Mouse (Mus musculus): ENCODE data around the gene Bri3. TPM values are rescaled to one million over a fixed set of nuclear protein-coding genes. Genes with fewer than 3 reads are reported as not detected.

The Bri3 gene
- polyA plus RNA-seq, 2 experiments from 2014 or later, result 2.6 to 5.2 TPM

DNA sequence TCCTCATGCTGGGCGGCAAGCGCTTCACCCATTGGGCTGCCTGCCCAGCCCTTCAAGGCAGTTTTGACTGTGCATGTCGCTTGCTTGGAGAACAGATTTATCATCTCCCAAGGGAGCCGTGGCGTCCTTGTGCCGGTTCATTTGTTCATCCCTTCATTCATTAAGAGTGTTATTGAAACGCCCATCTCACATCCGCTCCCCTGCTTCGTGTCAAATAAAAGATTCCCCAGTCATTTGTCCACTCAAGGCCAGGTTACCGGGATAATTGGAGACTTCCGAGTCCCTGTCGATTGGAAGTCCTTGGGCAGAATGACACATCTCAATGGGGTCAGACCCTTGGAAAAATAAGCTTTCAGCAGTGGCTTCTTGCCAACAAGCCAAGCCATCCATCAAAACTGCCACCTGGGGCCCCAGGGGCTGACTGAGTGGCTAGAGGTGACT lies 197.6 kb downstream of the Bri3 start:
- no peak for ATAC-seq

DNA sequence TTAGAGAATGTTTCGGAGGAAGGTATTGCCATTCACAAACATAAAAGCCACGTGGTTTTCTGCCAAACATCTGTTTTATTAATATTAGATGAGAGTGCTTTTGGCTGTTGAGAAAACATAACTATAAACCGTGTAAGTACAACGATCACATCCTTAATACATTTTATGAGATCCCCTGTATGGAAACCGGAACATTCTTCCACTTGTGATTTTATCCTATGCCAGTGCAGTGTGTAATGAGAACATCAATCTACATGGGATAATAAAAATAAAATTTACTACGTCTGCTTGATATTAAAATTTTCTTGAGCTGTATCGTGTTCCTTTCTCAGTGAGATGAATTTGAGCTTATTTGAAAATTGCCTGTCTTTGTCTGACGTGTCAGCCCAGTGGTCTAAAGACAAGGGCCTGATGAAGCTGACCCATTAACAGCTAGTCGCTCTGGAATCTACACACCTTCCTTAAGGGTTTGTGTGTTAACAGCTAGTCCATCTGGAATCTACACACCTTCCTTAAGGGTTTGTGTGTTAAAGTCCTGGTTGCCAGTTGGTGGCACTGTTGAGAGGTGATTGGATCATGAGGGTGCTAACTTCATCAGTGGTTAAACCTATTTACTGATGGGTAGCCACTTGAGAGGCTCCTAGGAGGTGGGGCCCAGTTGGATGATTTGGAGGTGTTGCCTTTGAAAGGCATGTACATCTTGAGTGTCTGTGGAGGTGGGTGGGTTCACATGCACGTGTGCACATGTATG lies 202.4 kb downstream of the Bri3 start:
- ATAC-seq, result no peak

DNA sequence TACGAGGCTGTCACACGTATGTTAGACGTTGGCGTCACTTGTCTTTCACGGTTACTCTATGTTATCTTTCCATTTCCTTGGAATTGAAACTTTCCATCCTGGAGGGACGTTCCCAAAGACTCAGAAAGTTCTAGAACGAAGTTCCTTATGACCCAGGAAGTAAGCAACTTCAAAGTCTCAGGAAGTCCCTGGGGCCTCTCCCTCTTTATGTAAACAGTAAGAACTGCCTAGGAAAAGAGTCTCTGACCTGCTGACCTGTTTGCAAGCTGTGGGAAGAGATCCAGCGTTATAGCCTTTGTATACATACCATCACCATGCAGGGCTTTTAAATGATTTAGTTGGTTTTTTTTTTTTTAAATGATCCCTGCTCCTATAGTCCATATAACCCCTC lies 203.0 kb downstream of the Bri3 start:
- no peak for ATAC-seq

DNA sequence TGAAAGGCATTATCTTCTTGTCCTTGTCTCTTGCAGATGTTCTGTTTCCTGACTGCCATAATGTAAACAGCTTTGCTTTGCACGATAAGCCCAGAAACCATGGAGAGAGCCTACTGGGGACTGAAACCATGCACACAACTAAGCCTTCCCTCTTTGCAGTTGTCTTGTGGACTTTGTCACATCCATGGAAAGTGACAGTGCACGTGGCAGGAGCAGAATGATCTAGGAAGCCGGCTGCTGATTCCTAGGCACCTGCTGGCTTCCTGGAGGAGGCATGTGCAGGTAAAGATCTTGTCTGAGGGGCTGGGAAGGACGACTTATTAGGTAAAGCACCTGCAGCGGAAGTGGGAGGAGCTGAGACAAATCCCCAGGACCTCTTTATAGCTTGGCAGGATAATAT lies 203.7 kb downstream of the Bri3 start:
- no peak for ATAC-seq

DNA sequence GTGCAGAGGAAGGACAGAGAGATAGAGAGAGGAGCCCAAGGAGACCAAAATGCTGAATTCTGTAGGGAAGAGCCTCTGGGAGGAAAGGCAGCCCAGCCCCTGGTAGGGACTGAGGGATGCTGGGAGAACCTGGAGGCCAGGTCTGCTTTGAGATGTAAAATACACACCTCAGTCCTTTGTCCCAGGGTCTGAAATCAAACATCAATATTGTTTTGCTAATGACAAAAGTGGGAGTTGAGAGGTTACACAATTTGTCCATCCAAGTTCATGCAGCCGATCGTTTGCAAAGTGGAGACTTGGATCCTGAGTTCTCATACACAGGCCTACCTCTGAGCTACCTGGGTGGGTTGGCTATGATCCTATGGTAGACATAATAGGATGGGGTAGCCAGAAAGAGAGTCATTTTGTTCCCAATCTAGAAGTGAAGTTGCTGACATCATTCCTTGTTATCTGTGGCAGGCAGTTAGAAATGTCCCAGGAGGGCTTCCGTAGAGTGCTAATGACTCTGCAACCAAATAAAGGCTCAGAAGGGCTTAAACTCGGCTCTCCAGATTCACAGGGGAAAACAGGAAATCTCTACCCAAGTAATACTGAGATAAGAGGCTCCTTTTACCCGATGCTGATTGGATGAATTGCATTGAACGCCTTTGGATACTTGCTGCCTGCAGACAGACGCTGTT lies 208.7 kb downstream of the Bri3 start:
- no peak for ATAC-seq

DNA sequence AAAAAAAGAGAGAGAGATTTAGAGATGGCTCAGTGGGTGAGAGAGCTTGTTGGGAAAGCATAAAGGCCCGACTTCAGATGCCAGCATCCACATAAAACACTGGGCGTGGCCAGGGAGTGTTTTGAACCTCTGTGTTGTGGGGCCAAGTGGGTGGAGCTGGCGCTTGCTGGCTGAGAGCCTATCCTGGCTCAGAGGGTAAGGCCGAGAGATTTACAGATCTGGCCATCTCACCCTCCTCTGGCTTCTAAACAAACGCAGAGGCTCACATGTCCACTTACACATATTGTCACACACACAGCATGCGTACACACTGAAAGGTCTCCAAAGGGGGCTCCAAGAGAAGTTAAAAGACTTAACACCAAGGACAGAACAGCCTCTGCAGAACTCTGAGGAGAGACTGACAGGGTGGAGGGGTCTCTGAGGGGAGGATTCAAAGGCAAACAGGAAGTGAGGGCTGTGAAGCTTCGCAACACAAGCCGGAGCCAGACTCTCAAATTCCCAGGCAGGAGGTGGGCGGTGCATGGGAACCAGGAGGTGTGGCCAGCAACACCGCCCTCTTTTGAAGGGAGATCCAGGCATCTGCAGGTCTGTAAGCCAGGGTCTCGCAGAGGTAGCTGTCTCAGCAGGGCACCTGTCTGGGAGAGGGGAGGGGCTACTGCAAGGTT lies 213.5 kb downstream of the Bri3 start:
- no peak for ATAC-seq

DNA sequence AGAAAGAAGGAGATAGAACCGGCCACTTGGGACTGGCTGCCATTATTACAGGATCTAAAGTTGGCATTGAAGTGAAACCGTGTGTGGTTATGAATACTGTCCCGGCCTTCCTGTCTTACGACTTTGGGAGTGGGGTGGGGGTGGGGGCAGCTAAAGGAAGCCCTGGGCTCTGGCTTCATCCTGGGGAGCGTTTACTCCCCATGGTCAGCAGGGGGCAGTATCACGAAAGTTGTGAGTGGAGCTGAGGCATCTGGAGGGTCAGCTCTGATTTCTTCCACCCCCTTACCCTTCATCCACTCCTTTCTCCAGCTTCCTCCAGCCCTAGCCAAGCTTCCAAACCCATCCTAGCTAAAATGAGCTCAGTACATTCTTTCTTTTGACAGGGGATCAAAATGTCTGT lies 222.8 kb downstream of the Bri3 start:
- ATAC-seq, result no peak

DNA sequence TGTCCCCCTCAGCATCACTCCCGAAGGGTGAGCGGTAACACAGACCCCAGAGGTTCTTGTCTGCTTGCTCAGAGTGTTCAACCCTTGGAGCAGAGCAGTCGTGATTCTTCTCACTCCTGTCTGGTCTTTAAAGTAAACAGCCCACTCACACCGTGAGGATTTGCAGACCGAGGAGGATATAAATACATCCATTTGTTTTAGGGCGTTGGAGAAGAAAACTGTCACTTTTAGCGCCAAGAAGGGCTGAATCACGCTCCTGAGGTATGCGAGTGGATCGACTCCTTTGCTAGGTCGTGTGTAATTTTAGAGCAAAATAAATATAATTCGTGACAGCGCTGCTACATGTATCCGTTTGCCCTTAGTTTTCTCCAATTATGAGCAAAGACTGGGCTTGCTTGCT lies 228.8 kb downstream of the Bri3 start:
- no peak for ATAC-seq

DNA sequence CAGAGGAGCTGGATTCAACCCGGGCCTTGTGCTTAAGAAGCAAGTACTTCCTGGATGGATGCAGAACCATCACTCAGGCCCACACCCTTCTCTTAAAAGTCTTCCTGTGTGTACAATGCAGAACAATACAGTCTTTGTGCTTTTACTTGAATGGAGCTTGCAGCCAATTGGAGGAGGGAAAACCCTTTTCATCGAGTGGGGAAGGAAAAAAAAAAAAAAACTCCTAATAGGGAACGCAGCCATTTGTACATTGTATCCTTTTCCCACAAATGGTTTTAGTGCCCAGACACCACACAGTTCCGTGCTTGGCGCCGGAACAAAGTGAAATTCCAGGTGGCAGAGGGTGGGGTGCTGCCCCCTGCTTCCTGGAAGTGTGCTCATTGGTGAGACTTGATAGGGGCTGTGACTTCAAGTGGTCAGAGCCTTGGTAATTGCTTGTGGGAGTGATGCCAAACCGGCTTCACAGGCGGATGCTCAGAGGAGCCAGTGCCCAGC lies 235.5 kb downstream of the Bri3 start:
- ATAC-seq, result no peak

DNA sequence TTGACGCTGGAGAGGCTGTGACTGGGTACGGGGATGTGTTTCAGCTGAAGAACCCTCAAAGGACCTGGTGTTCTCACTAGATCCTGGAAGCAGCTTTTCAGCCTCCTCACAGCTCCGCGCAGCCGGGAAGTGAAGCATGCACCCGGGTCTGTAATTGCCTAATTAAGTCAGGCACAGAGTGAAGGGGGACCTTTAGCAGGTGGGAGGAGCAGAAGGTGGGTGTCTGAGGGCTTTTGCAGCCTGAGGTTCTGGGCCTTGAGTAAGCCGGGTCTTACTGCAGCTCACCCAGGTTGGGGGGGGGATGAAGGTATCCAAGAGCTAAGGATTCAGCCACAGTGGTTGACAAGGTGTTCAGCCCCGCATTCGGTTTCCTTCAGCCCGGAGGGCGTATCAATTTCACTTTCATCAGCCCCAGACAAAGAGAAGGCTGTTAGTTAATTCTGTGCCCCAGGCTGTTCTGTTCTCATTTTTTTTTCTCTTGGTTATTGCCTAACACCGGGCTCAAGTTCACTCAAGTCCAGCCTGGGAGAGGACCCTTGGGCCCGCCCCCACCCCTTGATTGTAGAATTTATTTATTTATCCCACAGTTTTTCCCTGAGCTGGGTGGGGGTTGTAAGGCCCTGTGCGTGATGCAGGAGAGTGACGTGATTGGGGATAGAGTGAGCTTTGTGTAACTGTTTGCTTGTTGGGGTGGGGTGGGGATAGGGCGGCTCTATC lies 239.6 kb downstream of the Bri3 start:
- no peak for ATAC-seq

DNA sequence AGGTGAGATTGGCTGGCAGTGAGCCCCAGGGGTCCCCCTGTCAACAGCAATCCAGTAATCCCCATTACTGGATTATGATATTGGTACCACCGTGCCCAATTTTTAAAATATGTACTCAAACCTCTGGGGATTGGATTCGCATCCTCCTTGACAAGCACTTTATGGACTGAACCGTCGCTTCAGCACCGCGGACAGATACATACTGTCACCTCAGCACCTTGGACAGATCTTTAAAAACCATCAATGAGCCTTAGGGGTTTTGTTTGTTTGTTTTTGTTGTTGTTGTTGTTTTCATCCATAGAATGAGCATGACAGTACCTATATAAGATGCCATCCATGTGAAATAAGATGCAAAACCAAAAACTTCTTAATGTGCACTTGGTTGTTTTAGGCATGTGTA lies 247.1 kb downstream of the Bri3 start:
- no peak for ATAC-seq

Other genes starting within 250 kb of the Bri3 start
- gene Ccz1, start 229.6 kb upstream of the Bri3 start, polyA plus RNA-seq (2017; shearing (Covaris generic)), result 10 to 100 TPM; 36.3 to 36.6 TPM
- gene Ocm, start 217.8 kb upstream of the Bri3 start, polyA plus RNA-seq (2017; shearing (Covaris generic)), result not detected
- gene Lmtk2, start 144.0 kb upstream of the Bri3 start, polyA plus RNA-seq (2017; shearing (Covaris generic)), result 1 to 10 TPM; 3.7 to 3.9 TPM
- under 1 TPM in 1 of 2 experiments, not detected in 1; 0.39 TPM for gene Bhlha15, start 54.2 kb upstream of the Bri3 start, polyA plus RNA-seq (2017; shearing (Covaris generic))
- 100 to 1,000 TPM in 1 of 2 experiments, 10 to 100 TPM in 1; 78.5 to 109 TPM for gene Tecpr1, start 20.8 kb upstream of the Bri3 start, polyA plus RNA-seq (2017; shearing (Covaris generic))
- 1 to 10 TPM in 1 of 2 experiments, under 1 TPM in 1; 0.96 to 1.2 TPM for gene Baiap2l1, start 113.7 kb downstream of the Bri3 start, polyA plus RNA-seq (2017; shearing (Covaris generic))